Mouse (Mus musculus) myocyte (in vitro differentiated cells): ENCODE results near the gene Cdkn2c.

ENCODE experiments used
- MYOD1 ChIP-seq, 3 experiments: IDR thresholded peaks; one replicate each; pipeline ENCODE4 v1.6.1; 2011; ENCODE audit warnings: control low read depth in 2 of 3, low read depth in 2 of 3, mild to moderate bottlenecking in 2 of 3, moderate library complexity in 1 of 3; ENCODE audit not compliant: insufficient read length in 2 of 3, control insufficient read depth in 1 of 3
- MYOG ChIP-seq, 3 experiments: IDR thresholded peaks; one replicate each; pipeline ENCODE4 v1.6.1; 2011; ENCODE audit warnings: control low read depth in 2 of 3, low read depth in 2 of 3, mild to moderate bottlenecking in 2 of 3; ENCODE audit not compliant: insufficient read length in 2 of 3, control insufficient read depth in 1 of 3, insufficient read depth in 1 of 3
- POLR2A ChIP-seq: IDR thresholded peaks from one replicate; pipeline ENCODE4 v1.6.1; 2011; ENCODE audit warnings: low read depth, mild to moderate bottlenecking, control low read depth, moderate library complexity; ENCODE audit not compliant: insufficient read length
- POLR2AphosphoS2 ChIP-seq: IDR thresholded peaks from one replicate; pipeline ENCODE4 v1.6.1; 2011; ENCODE audit warnings: low read depth, control low read depth; ENCODE audit not compliant: insufficient read length
- TCF12 ChIP-seq: IDR thresholded peaks from one replicate; pipeline ENCODE4 v1.6.1; 2011; ENCODE audit warnings: mild to moderate bottlenecking, control low read depth; ENCODE audit not compliant: poor library complexity, insufficient read depth, severe bottlenecking

DNA sequence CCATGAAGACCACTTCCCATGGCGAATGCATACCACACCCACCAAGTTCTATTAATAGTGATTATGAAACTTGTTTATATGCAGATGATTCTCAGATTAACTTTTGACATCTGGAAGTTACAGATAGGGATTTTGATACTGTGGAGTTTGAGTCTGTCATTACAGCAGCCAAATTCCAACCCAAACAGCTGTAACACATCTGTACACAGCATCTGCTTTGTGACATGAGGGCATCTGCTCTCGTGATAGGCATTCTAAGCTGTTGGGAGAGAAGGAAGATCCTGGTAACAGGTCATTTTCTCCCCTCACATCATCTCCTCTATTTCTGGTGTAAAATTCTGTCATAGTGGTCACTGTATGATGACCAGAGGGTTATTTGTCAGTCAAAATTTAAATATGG lies 36.8 kb downstream of the Cdkn2c start:
- TF ChIP-seq POLR2AphosphoS2 = no peak
- TF ChIP-seq POLR2A = no peak
- no peak for TF ChIP-seq MYOD1 (IDR thresholded peaks at IDR 0.05; ENCODE audit: control insufficient read depth in 1 of 3, insufficient read length in 2 of 3, low read depth in 2 of 3)
- TF ChIP-seq TCF12 = no peak
- TF ChIP-seq MYOG (IDR thresholded peaks at IDR 0.05; ENCODE audit: control insufficient read depth in 1 of 3, insufficient read depth in 1 of 3, insufficient read length in 2 of 3, low read depth in 2 of 3) = no peak
